Mouse (Mus musculus): ENCODE data around the gene Adamtsl3.

GRCm38 (mm10) chr7:82359146-82359545, 23.7 kb downstream of the Adamtsl3 start:
- TF ChIP-seq POLR2A (IDR thresholded peaks at IDR 0.05; ENCODE audit: low read depth, low read length) (no peak), CTCF (IDR thresholded peaks at IDR 0.05; ENCODE audit: borderline replicate concordance, insufficient read depth, low read length) (no peak)
